Mouse (Mus musculus) forebrain, postnatal 0 days (tissue): ENCODE results near the gene Wdr13. TPM values are rescaled to one million over a fixed set of nuclear protein-coding genes. Genes with fewer than 3 reads are reported as not detected.

ENCODE experiments used
- ATAC-seq: fragments of 200-750 bp; cut with Nextera tagmentation; 2 replicates; pipeline ENCODE4 v1.8.0; 2017; ENCODE audit warnings: mild to moderate bottlenecking, moderate library complexity
- DNase-seq: peaks from one replicate; pipeline ENCODE4 v3.0.0-alpha.2; 2015
- H3K27ac ChIP-seq: fragments of 300-500 bp; sonication (generic); 2 replicates; pipeline ENCODE4 v1.5.1; 2014; ENCODE audit warnings: low read depth, mild to moderate bottlenecking, antibody characterized with exemption, low read length, moderate library complexity, mixed read lengths
- H3K27me3 ChIP-seq: fragments of 300-500 bp; sonication (generic); 2 replicates; pipeline ENCODE4 v1.6.1; 2014; ENCODE audit warnings: mild to moderate bottlenecking, low read length, mixed read lengths; ENCODE audit not compliant: insufficient read depth
- H3K36me3 ChIP-seq: fragments of 300-500 bp; sonication (generic); 2 replicates; pipeline ENCODE4 v1.6.1; 2014; ENCODE audit warnings: mild to moderate bottlenecking, moderate library complexity; ENCODE audit not compliant: insufficient read depth
- H3K4me1 ChIP-seq: fragments of 300-500 bp; sonication (generic); 2 replicates; pipeline ENCODE4 v1.6.1; 2014; ENCODE audit warnings: antibody characterized with exemption; ENCODE audit not compliant: insufficient read depth
- H3K4me2 ChIP-seq: fragments of 300-500 bp; sonication (generic); 2 replicates; pipeline ENCODE4 v1.6.1; 2014; ENCODE audit warnings: low read depth, mild to moderate bottlenecking, moderate library complexity
- H3K4me3 ChIP-seq: fragments of 300-500 bp; sonication (generic); 2 replicates; pipeline ENCODE4 v1.5.1; 2014; ENCODE audit warnings: low read depth, low read length, mixed read lengths
- H3K9ac ChIP-seq: fragments of 300-500 bp; sonication (generic); 2 replicates; pipeline ENCODE4 v1.6.1; 2014; ENCODE audit warnings: mild to moderate bottlenecking
- H3K9me3 ChIP-seq: fragments of 300-500 bp; sonication (generic); 2 replicates; pipeline ENCODE4 v1.6.1; 2016; ENCODE audit warnings: low read length
- CTCF ChIP-seq: sonication (generic); IDR thresholded peaks from 2 replicates; pipeline ENCODE4 v1.5.1; 2016; ENCODE audit warnings: antibody characterized with exemption, control low read depth, low read depth
- WGBS: fragments of 180-500 bp; shearing (Covaris S2); extraction: QIAGEN DNeasy Blood & Tissue Kit; methylation state at CpG from one replicate; pipeline ENCODE4 v1.1.7; 2014; 5-methylcytosine and 5-hydroxymethylcytosine counted together
- polyA plus RNA-seq: library from polyadenylated mRNA; unstranded; fragments of >200 nt; fragmentation: Nextera tagmentation; extraction: Ambion mirVana; gene quantifications from 2 replicates; pipeline ENCODE4 v1.2.1, GENCODE M21; 2015
- total RNA-seq: library from RNA; depleted of rRNA; stranded (reverse); fragments of >200 nt; gene quantifications from 2 replicates; pipeline ENCODE4 v1.2.3, GENCODE M21; 2014; rRNA removed

Wdr13 gene
- total RNA-seq (261 and 316 TPM in 2 replicates), polyA plus RNA-seq (45.2 and 58.4 TPM in 2 replicates)

GRCm38 (mm10) chrX:8132017-8132976 is at the start of gene Wdr13:
Gene Wdr13, minus strand, starts transcription at chrX:8132892.
- Histone ChIP-seq H3K4me3 (peak within 1 kb of the TSS; percentile 53), H3K27me3 (no peaks in the 10 kb centered on the region)

GRCm38 (mm10) chrX:8179646-8180045 is 47.0 kb upstream of the Wdr13 start:
- no peak for ATAC-seq
- H3K4me2 ChIP-seq: no peak overlapping the region

More at GRCm38 (mm10) chrX:8132017-8132976, at the start of gene Wdr13:
- DNase-seq (peak; percentile 91), ATAC-seq (peak; percentile 88)
- Histone ChIP-seq H3K9ac (peak within 1 kb of the TSS; percentile 66), H3K9me3 (no peaks in the 10 kb centered on the region), H3K36me3 (peaks cover 10% of the 10 kb centered on the region; the same call in 1 of the 2 replicates), H3K27ac (peak within 1 kb of the TSS; percentile 95), H3K4me2 (peak within 1 kb of the TSS; percentile 48), H3K4me1 (no peaks in the 10 kb centered on the region)
- WGBS: 29% methylated on average over 39 of the region's 40 CpGs
- TF ChIP-seq CTCF: peak; percentile 28

GRCm38 (mm10) chrX:8178871-8179270 is 46.2 kb upstream of the Wdr13 start:
- WGBS: 96% methylated on average over 2 of the region's 2 CpGs
- Histone ChIP-seq H3K9me3 (no peaks in the 10 kb centered on the region), H3K4me2 (no peak overlapping the region), H3K4me3 (no peak overlapping the region), H3K27me3 (no peaks in the 10 kb centered on the region), H3K27ac (no peak overlapping the region), H3K9ac (no peak overlapping the region), H3K4me1 (0 out of 2 replicates have a peak, but pooled peaks cover 4% of the 10 kb centered on the region), H3K36me3 (no peaks in the 10 kb centered on the region)
- TF ChIP-seq CTCF: no peak
- ATAC-seq (no peak), DNase-seq (no peak)

More at GRCm38 (mm10) chrX:8179646-8180045, 47.0 kb upstream of the Wdr13 start:
- Histone ChIP-seq H3K27me3 (no peaks in the 10 kb centered on the region), H3K4me1 (0 out of 2 replicates have a peak, but pooled peaks cover 3% of the 10 kb centered on the region), H3K9ac (no peak overlapping the region), H3K27ac (no peak overlapping the region), H3K36me3 (no peaks in the 10 kb centered on the region), H3K9me3 (no peaks in the 10 kb centered on the region), H3K4me3 (no peak overlapping the region)
- WGBS: 91% methylated on average over 5 of the region's 5 CpGs
- DNase-seq: no peak
- no peak for TF ChIP-seq CTCF

- Histone ChIP-seq H3K9ac (peak within 1 kb of the TSS; percentile 68), H3K4me1 (0 out of 2 replicates have a peak, but pooled peaks cover 4% of the 10 kb centered on the region), H3K4me3 (peak within 1 kb of the TSS; percentile 58), H3K27ac (peak within 1 kb of the TSS; percentile 50; the same call in 1 of the 2 replicates), H3K4me2 (peak within 1 kb of the TSS; percentile 49), H3K27me3 (no peaks in the 10 kb centered on the region), H3K9me3 (no peaks in the 10 kb centered on the region), H3K36me3 (no peaks in the 10 kb centered on the region)
- ATAC-seq (peak; percentile 98), DNase-seq (peak; percentile 91)
- WGBS: 20% methylated on average over 55 of the region's 56 CpGs
- peak; percentile 44 for TF ChIP-seq CTCF
Measured at GRCm38 (mm10) chrX:8175504-8176385, 43.1 kb upstream of the Wdr13 start, which contains the start of gene Tbc1d25. Gene Tbc1d25, minus strand, starts transcription at chrX:8176181.

- Histone ChIP-seq H3K27ac (no peak overlapping the region), H3K4me2 (peak overlapping the region; percentile 49), H3K9me3 (no peaks in the 10 kb centered on the region), H3K36me3 (no peaks in the 10 kb centered on the region), H3K27me3 (no peaks in the 10 kb centered on the region), H3K4me3 (peak overlapping the region; percentile 58), H3K9ac (peak overlapping the region; percentile 68), H3K4me1 (0 out of 2 replicates have a peak, but pooled peaks cover 4% of the 10 kb centered on the region)
- no peak for DNase-seq
- WGBS: 25% methylated on average over 4 of the region's 4 CpGs
- TF ChIP-seq CTCF: no peak
- no peak for ATAC-seq
Measured at GRCm38 (mm10) chrX:8175169-8175503, 42.4 kb upstream of the Wdr13 start.
